Mouse (Mus musculus): ENCODE data around the gene Arl2bp.

DNA sequence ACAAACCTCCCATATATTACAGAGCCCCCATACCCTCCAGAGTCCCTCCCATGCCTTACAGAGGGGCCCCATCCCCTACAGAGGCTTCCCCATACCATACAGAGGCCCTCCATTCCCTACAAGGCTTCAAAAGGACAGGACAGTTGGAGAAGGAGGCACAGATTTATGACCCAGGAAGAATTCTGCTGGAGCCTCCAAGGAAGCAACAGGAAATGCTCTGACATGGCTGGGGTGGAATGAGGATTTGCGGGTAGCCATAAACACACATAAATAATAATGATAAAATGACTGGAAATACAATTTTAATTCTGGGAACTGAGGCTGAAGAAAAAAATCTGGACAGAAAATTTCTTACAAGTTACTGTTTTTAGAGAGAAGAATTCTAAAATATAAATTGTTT lies 50.4 kb downstream of the Arl2bp start:
- TF ChIP-seq CTCF (IDR thresholded peaks at IDR 0.05; ENCODE audit: low read depth) (no peak), EP300 (IDR thresholded peaks at IDR 0.05; ENCODE audit: low read depth) (no peak)
